Mouse (Mus musculus) neural tube, embryonic 13.5 days (tissue): Measurements from ENCODE around the gene Celf1. TPM values are rescaled to one million over a fixed set of nuclear protein-coding genes. Genes with fewer than 3 reads are reported as not detected.

Experiments used
- ATAC-seq: fragments of 200-750 bp; cut with Nextera tagmentation; 2 replicates; pipeline ENCODE4 v1.8.0; 2017; ENCODE audit warnings: low read depth, mild to moderate bottlenecking, moderate TSS enrichment, moderate library complexity
- H3K27ac ChIP-seq: fragments of 300-500 bp; sonication (generic); replicated peaks from 2 replicates; pipeline ENCODE4 v1.5.1; 2015; ENCODE audit warnings: moderate library complexity, mild to moderate bottlenecking, inconsistent platforms
- H3K27me3 ChIP-seq: fragments of 300-500 bp; sonication (generic); 2 replicates; pipeline ENCODE4 v1.6.1; 2015; ENCODE audit warnings: mild to moderate bottlenecking, inconsistent platforms
- H3K36me3 ChIP-seq: fragments of 300-500 bp; sonication (generic); 2 replicates; pipeline ENCODE4 v1.6.1; 2015; ENCODE audit warnings: mild to moderate bottlenecking, inconsistent platforms
- H3K4me1 ChIP-seq: fragments of 300-500 bp; sonication (generic); replicated peaks from 2 replicates; pipeline ENCODE4 v1.6.1; 2015; ENCODE audit warnings: inconsistent platforms
- H3K4me2 ChIP-seq: fragments of 300-500 bp; sonication (generic); 2 replicates; pipeline ENCODE4 v1.6.1; 2015; ENCODE audit warnings: inconsistent platforms, mild to moderate bottlenecking, moderate library complexity
- H3K4me3 ChIP-seq: fragments of 300-500 bp; sonication (generic); 2 replicates; pipeline ENCODE4 v1.5.1; 2015; ENCODE audit warnings: mild to moderate bottlenecking, inconsistent platforms
- H3K9ac ChIP-seq: fragments of 300-500 bp; sonication (generic); 2 replicates; pipeline ENCODE4 v1.6.1; 2015; ENCODE audit warnings: moderate library complexity, mild to moderate bottlenecking, inconsistent platforms
- H3K9me3 ChIP-seq: fragments of 300-500 bp; sonication (generic); 2 replicates; pipeline ENCODE4 v1.6.1; 2016; ENCODE audit warnings: inconsistent platforms
- WGBS: fragments of 180-500 bp; shearing (Covaris S2); methylation state at CpG from one replicate; pipeline ENCODE4 v1.1.7; 2015; 5-methylcytosine and 5-hydroxymethylcytosine counted together
- polyA plus RNA-seq: library from polyadenylated mRNA; unstranded; fragments of >200 nt; fragmentation: Nextera tagmentation; extraction: Ambion mirVana; gene quantifications from 2 replicates; pipeline ENCODE4 v1.2.1, GENCODE M21; 2015

Celf1 gene
- polyA plus RNA-seq, 1 experiment from 2014 or later, result 104 TPM

- ATAC-seq, result peak; percentile 70
- Histone ChIP-seq H3K4me2 (peak overlapping the region; percentile 94), H3K27me3 (no peaks in the 10 kb centered on the region), H3K4me3 (peak overlapping the region; percentile 71), H3K9ac (peak overlapping the region; percentile 87), H3K36me3 (peaks cover 32% of the 10 kb centered on the region), H3K4me1 (peaks cover 24% of the 10 kb centered on the region), H3K27ac (no peak overlapping the region), H3K9me3 (no peaks in the 10 kb centered on the region)
- WGBS, result 1% methylated on average over 6 of the region's 6 CpGs
Measured at GRCm38 (mm10) chr2:91053181-91053933, 113.2 kb downstream of the Celf1 start.

- H3K9me3 ChIP-seq, result no peaks in the 10 kb centered on the region
Measured at GRCm38 (mm10) chr2:91053934-91054382, 113.8 kb downstream of the Celf1 start, which contains the start of gene Psmc3. TSS of gene Psmc3 (plus strand) at chr2:91054009.

GRCm38 (mm10) chr2:91058435-91058834, 118.3 kb downstream of the Celf1 start:
- no peaks in the 10 kb centered on the region for H3K27me3 ChIP-seq
- no peak for ATAC-seq
- H3K4me3 ChIP-seq, result no peak overlapping the region
- peaks cover 83% of the 10 kb centered on the region for H3K36me3 ChIP-seq
- H3K27ac ChIP-seq, result no peak overlapping the region
- H3K9ac ChIP-seq, result no peak overlapping the region
- no peaks in the 10 kb centered on the region for H3K9me3 ChIP-seq
- 89% methylated on average over 5 of the region's 5 CpGs for WGBS
- peaks cover 13% of the 10 kb centered on the region for H3K4me1 ChIP-seq
- H3K4me2 ChIP-seq, result no peak overlapping the region

More at GRCm38 (mm10) chr2:91053934-91054382, 113.8 kb downstream of the Celf1 start, which contains the start of gene Psmc3:
- WGBS, result under 1% methylated on average over 40 of the region's 40 CpGs
- Histone ChIP-seq H3K27me3 (no peaks in the 10 kb centered on the region), H3K27ac (peak within 1 kb of the TSS; percentile 93), H3K4me2 (peak within 1 kb of the TSS; percentile 94), H3K4me1 (peaks cover 24% of the 10 kb centered on the region), H3K9ac (peak within 1 kb of the TSS; percentile 87), H3K4me3 (peak within 1 kb of the TSS; percentile 71), H3K36me3 (peaks cover 38% of the 10 kb centered on the region)
- ATAC-seq, result peak; percentile 98

GRCm38 (mm10) chr2:91059376-91059775, 119.2 kb downstream of the Celf1 start:
- no peak overlapping the region for H3K4me2 ChIP-seq
- H3K9ac ChIP-seq, result no peak overlapping the region
- no peak for ATAC-seq
- WGBS, result 89% methylated on average over 2 of the region's 2 CpGs
- no peaks in the 10 kb centered on the region for H3K27me3 ChIP-seq
- H3K27ac ChIP-seq, result no peak overlapping the region
- H3K4me1 ChIP-seq, result peaks cover 13% of the 10 kb centered on the region
- no peak overlapping the region for H3K4me3 ChIP-seq
- no peaks in the 10 kb centered on the region for H3K9me3 ChIP-seq
- peaks cover 92% of the 10 kb centered on the region for H3K36me3 ChIP-seq

GRCm38 (mm10) chr2:91060544-91061355, 120.6 kb downstream of the Celf1 start:
- H3K9ac ChIP-seq, result no peak overlapping the region
- H3K27ac ChIP-seq, result no peak overlapping the region
- H3K36me3 ChIP-seq, result peaks cover 98% of the 10 kb centered on the region
- no peaks in the 10 kb centered on the region for H3K27me3 ChIP-seq
- H3K4me3 ChIP-seq, result no peak overlapping the region
- ATAC-seq, result peak; percentile 40; the same call in 1 of the 2 replicates
- peaks cover under 1% of the 10 kb centered on the region; the same call in 1 of the 2 replicates for H3K4me1 ChIP-seq
- 82% methylated on average over 10 of the region's 10 CpGs for WGBS
- no peak overlapping the region for H3K4me2 ChIP-seq
- no peaks in the 10 kb centered on the region for H3K9me3 ChIP-seq

- Histone ChIP-seq H3K4me3 (no peak overlapping the region), H3K27ac (no peak overlapping the region), H3K36me3 (peaks cover 91% of the 10 kb centered on the region), H3K4me1 (no peaks in the 10 kb centered on the region), H3K9me3 (no peaks in the 10 kb centered on the region), H3K9ac (no peak overlapping the region), H3K4me2 (no peak overlapping the region), H3K27me3 (no peaks in the 10 kb centered on the region)
- ATAC-seq, result no peak
- 86% methylated on average over 6 of the region's 6 CpGs for WGBS
Measured at GRCm38 (mm10) chr2:91061849-91062481, 121.8 kb downstream of the Celf1 start.

GRCm38 (mm10) chr2:91062779-91063606, 122.8 kb downstream of the Celf1 start:
- Histone ChIP-seq H3K9ac (no peak overlapping the region), H3K27ac (no peak overlapping the region), H3K4me1 (no peaks in the 10 kb centered on the region; the same call in 1 of the 2 replicates), H3K36me3 (peaks cover 86% of the 10 kb centered on the region), H3K27me3 (no peaks in the 10 kb centered on the region), H3K9me3 (no peaks in the 10 kb centered on the region), H3K4me2 (no peak overlapping the region), H3K4me3 (no peak overlapping the region)
- WGBS, result 92% methylated on average over 16 of the region's 16 CpGs
- no peak for ATAC-seq

- peaks cover 12% of the 10 kb centered on the region for H3K4me1 ChIP-seq
- no peak overlapping the region for H3K27ac ChIP-seq
- ATAC-seq, result no peak
- no peak overlapping the region for H3K4me3 ChIP-seq
- no peak overlapping the region for H3K9ac ChIP-seq
- H3K9me3 ChIP-seq, result no peaks in the 10 kb centered on the region
- peaks cover 76% of the 10 kb centered on the region for H3K36me3 ChIP-seq
- H3K4me2 ChIP-seq, result no peak overlapping the region
- H3K27me3 ChIP-seq, result no peaks in the 10 kb centered on the region
- WGBS, result 89% methylated on average over 6 of the region's 6 CpGs
Measured at GRCm38 (mm10) chr2:91064211-91064610, 124.0 kb downstream of the Celf1 start.

GRCm38 (mm10) chr2:91065544-91065943, 125.4 kb downstream of the Celf1 start:
- peaks cover 63% of the 10 kb centered on the region for H3K36me3 ChIP-seq
- H3K27ac ChIP-seq, result no peak overlapping the region
- 56% methylated on average over 3 of the region's 3 CpGs for WGBS
- no peaks in the 10 kb centered on the region for H3K27me3 ChIP-seq
- peak overlapping the region; percentile 9; the same call in 1 of the 2 replicates for H3K9ac ChIP-seq
- ATAC-seq, result no peak
- peaks cover 18% of the 10 kb centered on the region for H3K4me1 ChIP-seq
- no peaks in the 10 kb centered on the region for H3K9me3 ChIP-seq
- no peak overlapping the region for H3K4me2 ChIP-seq
- H3K4me3 ChIP-seq, result no peak overlapping the region

- Histone ChIP-seq H3K27ac (no peak overlapping the region), H3K4me2 (no peak overlapping the region), H3K9ac (no peak overlapping the region), H3K4me3 (no peak overlapping the region), H3K27me3 (no peaks in the 10 kb centered on the region), H3K9me3 (no peaks in the 10 kb centered on the region), H3K4me1 (peaks cover 26% of the 10 kb centered on the region), H3K36me3 (peaks cover 54% of the 10 kb centered on the region)
- 90% methylated on average over 3 of the region's 3 CpGs for WGBS
- no peak for ATAC-seq
Measured at GRCm38 (mm10) chr2:91066455-91066854, 126.3 kb downstream of the Celf1 start.

- ATAC-seq, result no peak
- Histone ChIP-seq H3K4me2 (peak overlapping the region; percentile 83), H3K4me3 (peak overlapping the region; percentile 75), H3K27me3 (no peaks in the 10 kb centered on the region), H3K36me3 (peaks cover 35% of the 10 kb centered on the region), H3K9ac (peak overlapping the region; percentile 83), H3K27ac (no peak overlapping the region), H3K9me3 (no peaks in the 10 kb centered on the region), H3K4me1 (peaks cover 28% of the 10 kb centered on the region)
- WGBS, result 57% methylated on average over 13 of the region's 13 CpGs
Measured at GRCm38 (mm10) chr2:91068162-91068871, 128.1 kb downstream of the Celf1 start.
